Mouse (Mus musculus): Measurements from ENCODE around the gene Fkbp4.
"Not testable (repeated sequence)": the region's sequence is repeated elsewhere in the genome, so short reads cannot be mapped to it uniquely, and the experiment has no call there.

- not testable (repeated sequence) for TF ChIP-seq POLR2A (IDR thresholded peaks at IDR 0.05; ENCODE audit: control insufficient read depth, extremely low read depth, insufficient read depth, low read length, poor library complexity); CTCF (IDR thresholded peaks at IDR 0.05; ENCODE audit: borderline replicate concordance, control insufficient read depth, extremely low read depth, insufficient read depth, low read length, poor library complexity)
These were observed 57.8 kb downstream of the Fkbp4 start for GRCm38 (mm10) chr6:128380594-128381167.

All from thymus, adult 2 months (tissue).